Mouse (Mus musculus): ENCODE results near the gene 1500009L16Rik. TPM values are rescaled to one million over a fixed set of nuclear protein-coding genes. Genes with fewer than 3 reads are reported as not detected.

1500009L16Rik gene
- polyA plus RNA-seq, 1 experiment from 2014 or later = 8.9 TPM

- H3K27ac ChIP-seq (ENCODE audit: low read depth, low read length) = no peak overlapping the region
- 0 out of 2 replicates have a peak, but pooled peaks cover 3% of the 10 kb centered on the region for H3K4me1 ChIP-seq (replicated peaks; ENCODE audit: control insufficient read depth, insufficient read depth, low read length)
- H3K4me2 ChIP-seq (replicated peaks; ENCODE audit: low read depth) = no peak overlapping the region
- H3K9ac ChIP-seq (ENCODE audit: low read depth, low read length) = no peak overlapping the region
- 87% methylated on average over 5 of the region's 5 CpGs for WGBS
- no peak for ATAC-seq
- no peaks in the 10 kb centered on the region for H3K27me3 ChIP-seq (replicated peaks; ENCODE audit: control insufficient read depth, insufficient read depth, low read length)
- no peak overlapping the region for H3K4me3 ChIP-seq (ENCODE audit: low read depth, low read length)
- no peak for TF ChIP-seq CTCF (IDR thresholded peaks at IDR 0.05; ENCODE audit: low read depth)
- no peaks in the 10 kb centered on the region for H3K36me3 ChIP-seq (ENCODE audit: control insufficient read depth, insufficient read depth)
- no peaks in the 10 kb centered on the region for H3K9me3 ChIP-seq (ENCODE audit: control insufficient read depth)
Observed at GRCm38 (mm10) chr10:83727846-83728245, 5.2 kb downstream of the 1500009L16Rik start.

- Histone ChIP-seq H3K27me3 (replicated peaks; ENCODE audit: control insufficient read depth, insufficient read depth, low read length) (no peaks in the 10 kb centered on the region), H3K27ac (ENCODE audit: low read depth, low read length) (no peak overlapping the region), H3K4me2 (replicated peaks; ENCODE audit: low read depth) (no peak overlapping the region), H3K9ac (ENCODE audit: low read depth, low read length) (no peak overlapping the region), H3K4me3 (ENCODE audit: low read depth, low read length) (no peak overlapping the region), H3K4me1 (replicated peaks; ENCODE audit: control insufficient read depth, insufficient read depth, low read length) (no peaks in the 10 kb centered on the region), H3K36me3 (ENCODE audit: control insufficient read depth, insufficient read depth) (no peaks in the 10 kb centered on the region), H3K9me3 (ENCODE audit: control insufficient read depth) (no peaks in the 10 kb centered on the region)
- WGBS = 82% methylated on average over 6 of the region's 6 CpGs
- no peak for ATAC-seq
- no peak for TF ChIP-seq CTCF (IDR thresholded peaks at IDR 0.05; ENCODE audit: low read depth)
Observed at GRCm38 (mm10) chr10:83728529-83728928, 5.9 kb downstream of the 1500009L16Rik start.

- Histone ChIP-seq H3K4me3 (ENCODE audit: low read depth, low read length) (no peak overlapping the region), H3K9ac (ENCODE audit: low read depth, low read length) (no peak overlapping the region), H3K9me3 (ENCODE audit: control insufficient read depth) (no peaks in the 10 kb centered on the region), H3K36me3 (ENCODE audit: control insufficient read depth, insufficient read depth) (no peaks in the 10 kb centered on the region), H3K27me3 (replicated peaks; ENCODE audit: control insufficient read depth, insufficient read depth, low read length) (no peaks in the 10 kb centered on the region), H3K4me2 (replicated peaks; ENCODE audit: low read depth) (no peak overlapping the region; the same call in 1 of the 2 replicates), H3K4me1 (replicated peaks; ENCODE audit: control insufficient read depth, insufficient read depth, low read length) (no peaks in the 10 kb centered on the region), H3K27ac (ENCODE audit: low read depth, low read length) (no peak overlapping the region)
- TF ChIP-seq CTCF (IDR thresholded peaks at IDR 0.05; ENCODE audit: low read depth) = no peak
- 75% methylated on average over 3 of the region's 3 CpGs for WGBS
- ATAC-seq = no peak
Observed at GRCm38 (mm10) chr10:83729076-83729475, 6.4 kb downstream of the 1500009L16Rik start.

- H3K36me3 ChIP-seq (ENCODE audit: control insufficient read depth, insufficient read depth) = no peaks in the 10 kb centered on the region
Observed at GRCm38 (mm10) chr10:83729492-83729891, 6.8 kb downstream of the 1500009L16Rik start.

GRCm38 (mm10) chr10:83733725-83734124 is 11.1 kb downstream of the 1500009L16Rik start:
- Histone ChIP-seq H3K4me3 (ENCODE audit: low read depth, low read length) (no peak overlapping the region), H3K9ac (ENCODE audit: low read depth, low read length) (no peak overlapping the region), H3K4me1 (replicated peaks; ENCODE audit: control insufficient read depth, insufficient read depth, low read length) (no peaks in the 10 kb centered on the region), H3K4me2 (replicated peaks; ENCODE audit: low read depth) (no peak overlapping the region), H3K27me3 (replicated peaks; ENCODE audit: control insufficient read depth, insufficient read depth, low read length) (no peaks in the 10 kb centered on the region), H3K36me3 (ENCODE audit: control insufficient read depth, insufficient read depth) (no peaks in the 10 kb centered on the region), H3K27ac (ENCODE audit: low read depth, low read length) (no peak overlapping the region), H3K9me3 (ENCODE audit: control insufficient read depth) (no peaks in the 10 kb centered on the region)
- ATAC-seq = no peak
- no peak for TF ChIP-seq CTCF (IDR thresholded peaks at IDR 0.05; ENCODE audit: low read depth)
- WGBS = 89% methylated on average over 4 of the region's 4 CpGs

More at GRCm38 (mm10) chr10:83729492-83729891, 6.8 kb downstream of the 1500009L16Rik start:
- peak; percentile 93 for TF ChIP-seq CTCF (IDR thresholded peaks at IDR 0.05; ENCODE audit: low read depth)
- ATAC-seq = no peak
- H3K4me1 ChIP-seq (replicated peaks; ENCODE audit: control insufficient read depth, insufficient read depth, low read length) = no peaks in the 10 kb centered on the region
- H3K4me2 ChIP-seq (replicated peaks; ENCODE audit: low read depth) = no peak overlapping the region; the same call in 1 of the 2 replicates
- H3K9ac ChIP-seq (ENCODE audit: low read depth, low read length) = no peak overlapping the region
- no peaks in the 10 kb centered on the region for H3K9me3 ChIP-seq (ENCODE audit: control insufficient read depth)
- no peak overlapping the region for H3K4me3 ChIP-seq (ENCODE audit: low read depth, low read length)
- no peak overlapping the region for H3K27ac ChIP-seq (ENCODE audit: low read depth, low read length)
- 31% methylated on average over 7 of the region's 7 CpGs for WGBS
- H3K27me3 ChIP-seq (replicated peaks; ENCODE audit: control insufficient read depth, insufficient read depth, low read length) = no peaks in the 10 kb centered on the region

GRCm38 (mm10) chr10:83738996-83739655 is 16.5 kb downstream of the 1500009L16Rik start:
- Histone ChIP-seq H3K4me3 (ENCODE audit: low read depth, low read length) (no peak overlapping the region), H3K27me3 (replicated peaks; ENCODE audit: control insufficient read depth, insufficient read depth, low read length) (no peaks in the 10 kb centered on the region), H3K4me2 (replicated peaks; ENCODE audit: low read depth) (no peak overlapping the region), H3K9ac (ENCODE audit: low read depth, low read length) (no peak overlapping the region), H3K4me1 (replicated peaks; ENCODE audit: control insufficient read depth, insufficient read depth, low read length) (no peaks in the 10 kb centered on the region), H3K36me3 (ENCODE audit: control insufficient read depth, insufficient read depth) (no peaks in the 10 kb centered on the region), H3K9me3 (ENCODE audit: control insufficient read depth) (peaks cover 9% of the 10 kb centered on the region), H3K27ac (ENCODE audit: low read depth, low read length) (no peak overlapping the region)
- peak; percentile 21; the same call in 1 of the 2 replicates for TF ChIP-seq CTCF (IDR thresholded peaks at IDR 0.05; ENCODE audit: low read depth)
- no peak for ATAC-seq
- 81% methylated on average over 15 of the region's 15 CpGs for WGBS
